Mouse (Mus musculus) cerebellum, adult 2 months (tissue): ENCODE data around the gene A930009A15Rik.

ENCODE experiments used
- CTCF ChIP-seq: fragments of 200-500 bp; IDR thresholded peaks from 2 replicates; pipeline ENCODE4 v1.5.1; 2011; ENCODE audit warnings: low read depth, mild to moderate bottlenecking, control low read depth, low read length, moderate library complexity, borderline replicate concordance; ENCODE audit not compliant: insufficient read depth
- POLR2A ChIP-seq: fragments of 200-500 bp; IDR thresholded peaks from 2 replicates; pipeline ENCODE4 v1.6.1; 2011; ENCODE audit warnings: low read length, control low read depth, borderline replicate concordance; ENCODE audit not compliant: insufficient read depth

GRCm38 (mm10) chr10:115561136-115561880, 8.5 kb upstream of the A930009A15Rik start:
- no peak for TF ChIP-seq POLR2A
- TF ChIP-seq CTCF = no peak
